Mouse (Mus musculus) limb, embryonic 13.5 days (tissue): ENCODE data around the gene Rpl12. TPM values are rescaled to one million over a fixed set of nuclear protein-coding genes. Genes with fewer than 3 reads are reported as not detected.

ENCODE experiments used
- ATAC-seq: fragments of 200-750 bp; cut with Nextera tagmentation; 2 replicates; pipeline ENCODE4 v1.8.0; 2017; ENCODE audit warnings: low read depth, moderate number of reproducible peaks, moderate TSS enrichment; ENCODE audit not compliant: low FRiP score
- H3K27ac ChIP-seq: fragments of 300-500 bp; sonication (generic); 2 replicates; pipeline ENCODE4 v1.5.1; 2015; ENCODE audit warnings: inconsistent platforms, mild to moderate bottlenecking, moderate library complexity
- H3K27me3 ChIP-seq: fragments of 300-500 bp; sonication (generic); 2 replicates; pipeline ENCODE4 v1.6.1; 2015; ENCODE audit warnings: mild to moderate bottlenecking, inconsistent platforms
- H3K36me3 ChIP-seq: fragments of 300-500 bp; sonication (generic); 2 replicates; pipeline ENCODE4 v1.6.1; 2015; ENCODE audit warnings: inconsistent platforms, mild to moderate bottlenecking, moderate library complexity
- H3K4me1 ChIP-seq: fragments of 300-500 bp; sonication (generic); 2 replicates; pipeline ENCODE4 v1.6.1; 2015; ENCODE audit warnings: inconsistent platforms
- H3K4me2 ChIP-seq: fragments of 300-500 bp; sonication (generic); replicated peaks from 2 replicates; pipeline ENCODE4 v1.6.1; 2015; ENCODE audit warnings: inconsistent platforms, mild to moderate bottlenecking, moderate library complexity
- H3K4me3 ChIP-seq: fragments of 300-500 bp; sonication (generic); 2 replicates; pipeline ENCODE4 v1.5.1; 2015; ENCODE audit warnings: moderate library complexity, mild to moderate bottlenecking, inconsistent platforms
- H3K9ac ChIP-seq: fragments of 300-500 bp; sonication (generic); 2 replicates; pipeline ENCODE4 v1.6.1; 2015; ENCODE audit warnings: mild to moderate bottlenecking, inconsistent platforms
- H3K9me3 ChIP-seq: fragments of 300-500 bp; sonication (generic); 2 replicates; pipeline ENCODE4 v1.6.1; 2016; ENCODE audit warnings: inconsistent platforms
- WGBS: fragments of 180-500 bp; shearing (Covaris S2); methylation state at CpG from one replicate; pipeline ENCODE4 v1.1.7; 2015; 5-methylcytosine and 5-hydroxymethylcytosine counted together
- polyA plus RNA-seq: library from polyadenylated mRNA; unstranded; fragments of >200 nt; fragmentation: Nextera tagmentation; extraction: Ambion mirVana; gene quantifications from 2 replicates; pipeline ENCODE4 v1.2.1, GENCODE M21; 2015

Rpl12 gene
- 159 and 175 TPM in 2 replicates for polyA plus RNA-seq

- H3K36me3 ChIP-seq = peaks cover 41% of the 10 kb centered on the region
- H3K4me3 ChIP-seq = peak within 1 kb of the TSS; percentile 89
- peak within 1 kb of the TSS; percentile 99 for H3K9ac ChIP-seq
- H3K4me2 ChIP-seq = peak within 1 kb of the TSS; percentile 95
- 3% methylated on average over 55 of the region's 55 CpGs for WGBS
- peaks cover 42% of the 10 kb centered on the region for H3K4me1 ChIP-seq
- no peaks in the 10 kb centered on the region for H3K27me3 ChIP-seq
- ATAC-seq = peak; percentile 93
- no peaks in the 10 kb centered on the region for H3K9me3 ChIP-seq
- H3K27ac ChIP-seq = peak within 1 kb of the TSS; percentile 86
Measured at GRCm38 (mm10) chr2:32961192-32961995, at the start of gene Rpl12, which contains the start of gene Lrsam1. Gene Rpl12 (plus strand): TSS chr2:32961559. Gene Lrsam1 (minus strand): TSS chr2:32961614.

- no peak overlapping the region for H3K27ac ChIP-seq
Measured at GRCm38 (mm10) chr2:32911639-32912182, 49.6 kb upstream of the Rpl12 start.

GRCm38 (mm10) chr2:32912210-32912804 lies 49.1 kb upstream of the Rpl12 start:
- ATAC-seq = 0 out of 2 replicates have a peak, but pooled peaks have one; percentile 21
- 32% methylated on average over 19 of the region's 19 CpGs for WGBS
- Histone ChIP-seq H3K27ac (no peak overlapping the region), H3K4me1 (peaks cover 37% of the 10 kb centered on the region), H3K9ac (no peak overlapping the region), H3K4me3 (no peak overlapping the region), H3K27me3 (no peaks in the 10 kb centered on the region), H3K4me2 (no peak overlapping the region), H3K36me3 (peaks cover 58% of the 10 kb centered on the region), H3K9me3 (no peaks in the 10 kb centered on the region)

More at GRCm38 (mm10) chr2:32911639-32912182, 49.6 kb upstream of the Rpl12 start:
- Histone ChIP-seq H3K36me3 (peaks cover 54% of the 10 kb centered on the region), H3K4me2 (no peak overlapping the region), H3K4me3 (no peak overlapping the region), H3K9me3 (no peaks in the 10 kb centered on the region), H3K9ac (no peak overlapping the region), H3K27me3 (no peaks in the 10 kb centered on the region), H3K4me1 (peaks cover 43% of the 10 kb centered on the region)
- no peak for ATAC-seq
- 87% methylated on average over 7 of the region's 7 CpGs for WGBS

GRCm38 (mm10) chr2:32914362-32914761 lies 47.0 kb upstream of the Rpl12 start:
- WGBS = 60% methylated on average over 5 of the region's 5 CpGs
- peak overlapping the region; percentile 79 for H3K27ac ChIP-seq
- H3K4me1 ChIP-seq = peaks cover 33% of the 10 kb centered on the region
- H3K9me3 ChIP-seq = no peaks in the 10 kb centered on the region
- H3K36me3 ChIP-seq = peaks cover 63% of the 10 kb centered on the region
- ATAC-seq = peak; percentile 10; the same call in 1 of the 2 replicates
- H3K4me3 ChIP-seq = no peak overlapping the region
- no peaks in the 10 kb centered on the region for H3K27me3 ChIP-seq
- peak overlapping the region; percentile 54 for H3K9ac ChIP-seq
- H3K4me2 ChIP-seq = no peak overlapping the region

GRCm38 (mm10) chr2:32914896-32915295 lies 46.5 kb upstream of the Rpl12 start:
- no peak overlapping the region for H3K4me2 ChIP-seq
- H3K9ac ChIP-seq = peak overlapping the region; percentile 54
- peaks cover 33% of the 10 kb centered on the region for H3K4me1 ChIP-seq
- peak overlapping the region; percentile 79 for H3K27ac ChIP-seq
- no peaks in the 10 kb centered on the region for H3K27me3 ChIP-seq
- H3K9me3 ChIP-seq = no peaks in the 10 kb centered on the region
- no peak; the same call in 1 of the 2 replicates for ATAC-seq
- H3K4me3 ChIP-seq = no peak overlapping the region
- H3K36me3 ChIP-seq = peaks cover 64% of the 10 kb centered on the region
- WGBS = 44% methylated on average over 3 of the region's 3 CpGs

GRCm38 (mm10) chr2:32917526-32917925 lies 43.8 kb upstream of the Rpl12 start:
- Histone ChIP-seq H3K4me2 (no peak overlapping the region), H3K9me3 (no peaks in the 10 kb centered on the region), H3K36me3 (peaks cover 65% of the 10 kb centered on the region), H3K27ac (0 out of 2 replicates have a peak overlapping the region, but pooled peaks have one; percentile 2), H3K27me3 (no peaks in the 10 kb centered on the region), H3K4me3 (no peak overlapping the region), H3K4me1 (peaks cover 33% of the 10 kb centered on the region), H3K9ac (peak overlapping the region; percentile 20; the same call in 1 of the 2 replicates)
- ATAC-seq = no peak
- WGBS = 78% methylated on average over 11 of the region's 11 CpGs

- 18% methylated on average over 9 of the region's 9 CpGs for WGBS
- ATAC-seq = no peak
Measured at GRCm38 (mm10) chr2:32918391-32918790, 43.0 kb upstream of the Rpl12 start.

GRCm38 (mm10) chr2:32921235-32921634 lies 40.1 kb upstream of the Rpl12 start:
- H3K4me2 ChIP-seq = no peak overlapping the region
- H3K27me3 ChIP-seq = no peaks in the 10 kb centered on the region
- H3K4me1 ChIP-seq = peaks cover 16% of the 10 kb centered on the region
- H3K9ac ChIP-seq = peak overlapping the region; percentile 25; the same call in 1 of the 2 replicates
- no peaks in the 10 kb centered on the region for H3K9me3 ChIP-seq
- WGBS = 85% methylated on average over 7 of the region's 7 CpGs
- no peak overlapping the region for H3K27ac ChIP-seq
- ATAC-seq = no peak
- peaks cover 84% of the 10 kb centered on the region for H3K36me3 ChIP-seq
- H3K4me3 ChIP-seq = no peak overlapping the region

More at GRCm38 (mm10) chr2:32918391-32918790, 43.0 kb upstream of the Rpl12 start:
- H3K36me3 ChIP-seq = peaks cover 69% of the 10 kb centered on the region
- H3K4me3 ChIP-seq = no peak overlapping the region
- H3K9me3 ChIP-seq = no peaks in the 10 kb centered on the region
- no peaks in the 10 kb centered on the region for H3K27me3 ChIP-seq
- H3K4me2 ChIP-seq = no peak overlapping the region
- H3K4me1 ChIP-seq = peaks cover 33% of the 10 kb centered on the region
- peak overlapping the region; percentile 1; the same call in 1 of the 2 replicates for H3K9ac ChIP-seq
- peak overlapping the region; percentile 45; the same call in 1 of the 2 replicates for H3K27ac ChIP-seq

- Histone ChIP-seq H3K4me3 (no peak overlapping the region), H3K36me3 (peaks cover 87% of the 10 kb centered on the region), H3K27me3 (no peaks in the 10 kb centered on the region), H3K9ac (no peak overlapping the region), H3K4me2 (no peak overlapping the region), H3K4me1 (peaks cover 16% of the 10 kb centered on the region), H3K9me3 (no peaks in the 10 kb centered on the region), H3K27ac (no peak overlapping the region)
- ATAC-seq = no peak
- WGBS = 87% methylated on average over 15 of the region's 15 CpGs
Measured at GRCm38 (mm10) chr2:32921801-32922380, 39.5 kb upstream of the Rpl12 start.

GRCm38 (mm10) chr2:32922564-32922963 lies 38.8 kb upstream of the Rpl12 start:
- Histone ChIP-seq H3K4me1 (peaks cover 14% of the 10 kb centered on the region), H3K4me2 (no peak overlapping the region), H3K9ac (no peak overlapping the region; the same call in 1 of the 2 replicates), H3K27ac (no peak overlapping the region), H3K27me3 (no peaks in the 10 kb centered on the region), H3K4me3 (no peak overlapping the region), H3K9me3 (no peaks in the 10 kb centered on the region), H3K36me3 (peaks cover 88% of the 10 kb centered on the region)
- 82% methylated on average over 13 of the region's 13 CpGs for WGBS
- ATAC-seq = no peak

- H3K36me3 ChIP-seq = peaks cover 87% of the 10 kb centered on the region
- no peak overlapping the region for H3K27ac ChIP-seq
- peaks cover 7% of the 10 kb centered on the region; the same call in 1 of the 2 replicates for H3K4me1 ChIP-seq
- H3K27me3 ChIP-seq = no peaks in the 10 kb centered on the region
- ATAC-seq = no peak
- no peak overlapping the region for H3K4me2 ChIP-seq
- H3K9me3 ChIP-seq = no peaks in the 10 kb centered on the region
- no peak overlapping the region for H3K9ac ChIP-seq
- no peak overlapping the region for H3K4me3 ChIP-seq
- WGBS = 93% methylated on average over 24 of the region's 24 CpGs
Measured at GRCm38 (mm10) chr2:32923551-32924250, 37.7 kb upstream of the Rpl12 start.
